Mouse (Mus musculus): ENCODE measurements around the gene Bcr.
A peak's percentile ranks its signal among the peaks of the same experiment; 100 is the strongest.

The Bcr gene

DNA sequence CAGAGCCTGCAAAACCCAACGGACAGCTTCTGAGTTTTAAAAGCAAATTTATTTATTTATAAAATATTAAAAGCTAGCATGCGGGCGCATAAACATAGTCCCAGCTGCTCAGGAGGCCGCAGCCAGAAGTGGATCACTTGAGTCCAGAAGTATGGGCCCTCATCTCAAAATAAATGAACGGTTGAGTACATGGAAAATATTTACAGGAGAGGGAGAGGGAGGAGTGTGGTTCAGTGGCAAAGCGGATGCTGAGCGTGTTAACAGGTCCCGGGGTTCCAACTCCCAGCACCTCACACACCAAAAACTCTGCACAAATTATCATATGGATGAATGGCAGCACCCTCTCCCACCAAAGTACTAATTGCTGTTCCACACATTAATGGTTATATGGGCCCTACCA, 2.1 kb upstream of the Bcr start:
- peak; percentile 83 for DNase-seq

DNA sequence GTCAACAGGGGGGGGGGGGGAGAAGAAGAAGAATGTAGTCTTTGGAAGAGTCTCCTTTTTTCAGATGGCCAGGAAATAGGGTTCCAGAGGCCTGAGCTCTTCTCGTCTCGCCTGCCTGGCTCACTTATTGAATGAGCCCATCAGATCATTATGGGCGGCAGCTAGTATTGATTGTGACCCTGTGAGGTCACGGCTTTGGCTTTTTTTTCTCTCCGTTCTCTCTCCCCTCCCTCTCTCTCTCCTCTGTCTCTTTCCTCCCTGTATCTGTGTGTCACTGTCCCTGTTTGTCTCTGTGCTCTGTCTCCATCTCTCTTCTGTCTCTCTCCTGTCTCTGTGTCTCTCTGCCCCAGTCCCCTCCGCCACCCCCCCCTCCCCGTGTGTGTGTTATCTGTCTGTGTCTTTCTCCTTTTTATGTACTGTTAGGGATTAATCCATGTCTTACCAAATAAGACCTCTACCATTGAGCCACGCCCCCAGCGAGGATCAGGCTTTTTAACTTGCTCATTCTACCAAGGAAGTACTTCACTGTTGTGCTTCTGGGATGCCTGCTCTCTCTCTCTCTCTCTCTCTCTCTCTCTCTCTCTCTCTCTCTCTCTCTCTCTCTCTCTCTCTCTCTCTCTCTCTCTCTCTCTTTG, 1.5 kb upstream of the Bcr start:
- peak; percentile 87 for DNase-seq

DNA sequence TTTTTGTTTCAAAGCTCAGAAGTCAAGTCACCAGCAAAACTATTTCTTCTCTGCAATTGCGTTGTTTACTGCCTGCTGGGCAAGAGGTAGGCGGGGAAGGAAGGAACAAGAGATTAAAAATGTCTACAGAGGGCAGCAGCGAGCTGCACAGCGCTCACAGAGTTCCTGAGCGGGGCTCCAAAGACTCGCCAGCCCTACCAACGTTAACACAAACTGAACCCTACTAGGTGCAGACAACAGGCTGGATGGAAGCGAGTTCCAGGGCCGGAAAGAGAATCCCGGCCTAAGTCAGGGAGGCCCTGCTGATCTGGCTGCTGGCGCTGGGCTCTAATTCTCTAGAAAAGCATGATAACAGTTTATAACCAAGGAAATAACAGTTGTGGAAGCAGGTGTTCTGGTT, 996 bp upstream of the Bcr start:
- DNase-seq, result peak; percentile 96

DNA sequence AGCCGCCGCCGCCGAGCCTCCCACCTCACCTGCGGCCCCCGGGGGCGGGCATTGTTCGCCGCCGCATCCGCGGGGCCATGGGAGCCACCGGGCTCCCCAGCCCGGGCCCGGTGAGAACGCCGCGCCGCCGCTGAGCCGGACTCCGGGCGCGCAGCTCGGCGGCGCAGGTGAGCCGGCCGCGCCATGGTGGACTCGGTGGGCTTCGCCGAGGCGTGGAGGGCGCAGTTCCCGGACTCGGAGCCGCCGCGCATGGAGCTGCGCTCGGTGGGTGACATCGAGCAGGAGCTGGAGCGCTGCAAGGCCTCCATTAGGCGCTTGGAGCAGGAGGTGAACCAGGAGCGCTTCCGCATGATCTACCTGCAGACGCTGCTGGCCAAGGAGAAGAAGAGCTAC, 447 bp downstream of the Bcr start:
- DNase-seq, result no peak

DNA sequence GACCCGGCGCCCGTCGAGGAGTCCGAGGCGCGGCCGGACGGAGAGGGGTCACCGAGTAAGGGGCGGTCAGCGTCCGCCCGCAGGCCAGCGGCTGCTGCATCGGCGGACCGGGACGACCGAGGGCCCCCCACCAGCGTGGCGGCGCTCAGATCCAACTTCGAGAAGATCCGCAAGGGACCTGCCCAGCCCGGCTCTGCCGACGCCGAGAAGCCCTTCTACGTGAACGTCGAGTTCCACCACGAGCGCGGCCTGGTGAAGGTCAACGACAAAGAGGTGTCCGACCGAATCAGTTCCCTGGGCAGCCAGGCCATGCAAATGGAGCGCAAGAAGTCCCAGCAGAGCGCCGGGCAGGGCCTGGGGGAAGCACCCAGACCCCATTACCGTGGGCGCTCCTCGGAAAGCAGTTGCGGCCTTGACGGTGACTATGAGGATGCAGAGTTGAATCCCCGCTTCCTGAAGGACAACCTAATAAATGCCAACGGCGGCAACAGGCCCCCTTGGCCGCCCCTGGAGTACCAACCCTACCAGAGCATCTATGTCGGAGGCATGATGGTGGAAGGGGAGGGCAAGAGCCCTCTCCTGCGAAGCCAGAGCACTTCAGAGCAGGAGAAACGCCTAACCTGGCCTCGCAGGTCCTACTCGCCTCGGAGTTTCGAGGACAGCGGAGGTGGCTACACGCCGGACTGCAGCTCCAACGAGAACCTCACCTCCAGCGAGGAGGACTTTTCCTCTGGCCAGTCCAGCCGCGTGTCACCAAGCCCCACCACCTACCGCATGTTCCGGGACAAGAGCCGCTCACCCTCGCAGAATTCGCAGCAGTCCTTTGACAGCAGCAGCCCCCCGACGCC, 1.2 kb downstream of the Bcr start:
- DNase-seq, result peak; percentile 91

DNA sequence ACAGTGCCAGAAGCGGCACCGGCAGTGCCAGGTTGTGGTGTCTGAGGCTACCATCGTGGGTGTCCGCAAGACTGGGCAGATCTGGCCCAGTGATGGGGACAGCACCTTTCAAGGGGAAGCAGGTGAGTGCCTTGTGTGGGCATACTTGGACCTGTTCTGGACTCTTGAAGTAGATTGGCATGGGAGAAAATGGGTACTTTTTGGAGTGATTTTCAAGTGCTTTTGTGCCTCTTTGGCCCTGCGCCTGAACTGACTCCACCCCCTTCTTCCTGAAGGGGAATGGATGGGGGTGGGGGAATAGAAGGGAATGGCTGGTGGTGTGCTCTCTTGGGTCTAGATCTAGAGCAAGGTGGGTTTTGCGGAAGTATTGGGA, 1.8 kb downstream of the Bcr start:
- DNase-seq, result peak; percentile 95

DNA sequence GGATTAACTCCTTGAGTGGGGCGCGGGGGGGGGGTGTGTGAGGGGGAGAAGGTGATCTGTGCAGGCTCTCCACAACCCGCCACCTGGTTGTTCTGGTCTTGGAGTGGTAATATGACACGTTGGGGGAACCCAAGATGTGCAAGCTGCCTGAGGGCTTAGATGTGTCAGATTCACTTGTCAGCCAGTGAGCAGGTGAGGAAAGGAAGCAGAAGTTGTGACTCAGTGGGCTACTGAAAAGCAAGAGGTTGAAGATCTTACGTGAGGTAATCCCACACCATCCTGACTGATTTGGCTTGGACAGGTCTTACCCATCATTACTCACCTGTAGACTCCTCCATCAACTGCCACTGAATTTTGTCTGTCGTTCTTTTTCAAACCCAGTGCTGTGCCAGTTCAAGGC, 2.2 kb downstream of the Bcr start:
- DNase-seq, result peak; percentile 81

DNA sequence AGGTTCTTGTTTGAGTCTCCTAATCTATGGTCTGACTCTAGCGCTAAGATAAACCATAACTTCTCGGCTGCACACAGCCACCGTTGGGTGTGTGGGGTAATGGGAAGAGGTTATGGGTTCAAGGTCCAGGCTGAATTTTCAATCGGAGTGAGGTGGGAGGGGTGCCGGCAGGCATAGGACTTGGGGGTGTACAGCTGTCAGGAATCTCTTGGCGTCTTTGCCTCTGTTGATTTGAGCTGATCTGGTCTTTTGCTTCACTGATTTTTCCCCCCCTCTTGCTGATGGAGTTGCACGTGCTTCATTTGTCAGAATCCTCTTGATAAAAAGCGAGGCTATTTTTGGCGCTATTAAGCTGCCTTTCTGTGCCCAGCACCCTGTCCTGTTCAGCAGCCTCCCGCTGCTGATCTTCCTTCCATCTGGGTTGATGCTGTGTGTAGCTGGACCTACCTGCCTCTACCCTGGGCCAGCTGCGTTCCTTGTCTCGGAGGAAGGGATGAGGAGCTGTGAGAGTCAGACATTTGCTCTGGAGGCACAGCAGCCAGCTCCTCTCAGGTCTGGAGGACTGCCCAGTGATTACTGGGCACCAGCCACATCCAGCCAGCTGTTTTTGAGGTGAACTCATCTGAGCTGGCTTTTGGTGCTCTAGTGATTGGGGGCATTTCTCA, 3.0 kb downstream of the Bcr start:
- peak; percentile 92 for DNase-seq

DNA sequence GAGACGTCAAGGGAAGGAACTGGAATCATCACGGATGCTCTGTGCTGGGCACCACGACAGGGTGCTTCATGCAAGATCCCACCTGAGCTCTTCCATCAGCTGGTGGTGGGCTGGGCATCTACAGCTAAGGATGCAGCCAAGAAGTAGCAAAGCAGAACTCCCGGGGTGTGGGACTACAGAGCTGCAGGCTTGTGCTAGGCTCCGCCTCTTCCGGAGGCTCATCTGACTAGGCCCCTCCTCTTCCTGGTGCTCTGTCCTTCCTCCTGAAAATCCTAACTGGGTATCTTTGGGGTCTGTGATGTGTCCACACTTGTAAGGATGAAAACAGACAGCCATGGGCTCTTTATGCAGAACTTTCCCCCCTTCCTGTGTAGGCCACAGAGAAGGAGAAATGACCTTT, 5.3 kb downstream of the Bcr start:
- no peak for DNase-seq

DNA sequence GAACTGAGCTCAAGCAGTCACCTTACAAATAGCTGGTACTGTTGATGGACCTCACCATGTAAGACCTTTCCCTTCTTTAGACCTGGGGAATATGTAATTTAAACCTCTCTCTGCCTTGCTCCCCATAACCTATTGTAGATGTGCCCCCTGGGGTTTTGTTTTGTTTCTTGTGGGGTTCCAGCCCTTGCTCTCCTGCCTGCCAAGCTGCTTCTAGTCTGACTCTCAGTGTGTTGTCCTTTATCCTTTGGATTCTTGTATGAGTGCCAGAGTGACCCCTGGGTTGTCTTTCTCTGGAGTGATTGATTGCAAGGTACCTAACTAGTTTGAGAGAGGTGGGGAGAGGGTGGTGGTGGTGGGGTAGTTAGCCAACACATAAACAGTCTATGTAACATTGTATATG, 7.1 kb downstream of the Bcr start:
- DNase-seq, result no peak

DNA sequence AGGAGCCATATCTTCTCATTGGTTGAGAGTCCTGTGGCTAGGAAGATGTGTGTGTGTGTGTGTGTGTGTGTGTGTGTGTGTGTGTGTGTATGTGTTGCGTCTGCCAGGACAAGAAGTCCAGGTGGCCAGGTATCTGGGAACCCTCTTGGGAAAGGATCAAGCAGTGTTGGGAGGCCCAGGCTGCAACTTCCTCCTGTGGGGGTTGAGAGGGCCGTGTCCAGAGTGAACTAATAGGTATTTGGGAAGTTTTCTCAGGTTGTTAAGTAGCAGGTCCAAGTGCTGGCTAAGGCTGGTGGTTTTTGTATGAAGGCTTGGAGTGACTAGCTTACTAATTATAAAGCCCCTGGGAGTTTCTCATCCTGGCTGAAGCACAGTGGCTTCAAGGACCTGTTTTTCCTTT, 7.7 kb downstream of the Bcr start:
- no peak for DNase-seq

DNA sequence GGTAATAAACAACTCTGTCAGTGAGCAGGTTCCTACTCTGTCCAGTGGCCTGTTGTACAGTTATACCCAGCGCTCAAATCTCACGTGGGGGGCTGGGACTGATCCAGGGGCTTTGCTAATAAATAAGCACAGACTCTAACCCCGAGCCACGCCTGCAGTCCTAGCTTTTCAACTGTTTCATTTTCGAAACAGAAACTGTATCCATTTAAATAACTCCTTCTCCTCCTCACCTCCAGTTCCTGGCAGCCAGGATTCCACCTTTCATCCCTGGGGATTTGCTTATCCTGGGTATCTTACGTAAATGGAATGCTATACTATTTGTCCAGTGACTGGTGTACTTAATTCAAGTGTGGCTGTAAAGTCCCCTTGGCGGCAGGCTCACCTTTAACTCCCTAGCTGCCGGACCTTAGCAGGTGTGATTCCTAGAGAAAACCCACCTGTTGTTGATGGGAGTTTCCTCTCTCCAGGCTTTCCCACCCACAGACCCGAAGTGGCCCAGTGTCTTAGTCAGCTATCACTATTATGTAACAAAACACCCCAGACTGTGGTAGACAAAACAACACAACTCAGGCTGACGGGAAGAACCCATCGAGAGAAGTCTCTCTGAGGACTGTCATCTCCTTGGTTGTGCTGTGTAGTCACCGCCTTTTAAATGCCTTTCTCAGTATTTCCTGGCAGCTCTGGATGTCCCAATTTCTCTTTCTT, 8.4 kb downstream of the Bcr start:
- DNase-seq, result peak; percentile 90

DNA sequence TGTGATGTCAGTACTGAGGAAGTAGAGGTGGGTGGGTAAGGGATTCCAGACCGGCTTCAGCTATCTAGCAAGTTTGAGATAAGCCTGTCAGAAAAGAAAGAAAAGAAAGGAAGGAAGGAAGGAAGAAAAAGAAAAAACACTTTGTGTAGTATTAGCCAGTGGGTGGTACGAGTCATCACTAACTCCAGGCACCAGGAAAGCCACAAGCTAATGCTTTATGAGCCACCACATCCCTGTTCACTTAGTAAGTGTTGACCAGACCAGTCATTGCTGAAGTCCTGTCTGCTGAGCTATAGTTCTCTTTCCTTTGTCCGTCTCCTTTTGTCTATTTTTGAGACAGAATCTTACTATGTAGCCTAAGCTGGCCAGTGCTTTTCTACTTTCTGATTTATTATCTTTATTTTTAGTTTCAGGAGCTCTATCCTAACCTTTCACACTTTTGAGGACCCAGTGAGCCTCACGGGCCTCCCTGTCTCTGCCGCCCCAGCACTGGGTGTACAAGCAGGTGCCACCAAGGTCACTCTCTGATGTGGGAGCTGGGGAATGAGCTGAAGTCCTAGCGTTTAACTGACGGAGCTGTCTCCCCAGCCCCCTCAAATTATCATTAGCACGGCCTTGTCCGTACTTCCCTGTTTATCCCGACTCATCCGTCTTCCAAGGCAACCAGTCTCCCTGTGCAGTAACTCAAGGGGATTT, 10.0 kb downstream of the Bcr start:
- no peak for DNase-seq

DNA sequence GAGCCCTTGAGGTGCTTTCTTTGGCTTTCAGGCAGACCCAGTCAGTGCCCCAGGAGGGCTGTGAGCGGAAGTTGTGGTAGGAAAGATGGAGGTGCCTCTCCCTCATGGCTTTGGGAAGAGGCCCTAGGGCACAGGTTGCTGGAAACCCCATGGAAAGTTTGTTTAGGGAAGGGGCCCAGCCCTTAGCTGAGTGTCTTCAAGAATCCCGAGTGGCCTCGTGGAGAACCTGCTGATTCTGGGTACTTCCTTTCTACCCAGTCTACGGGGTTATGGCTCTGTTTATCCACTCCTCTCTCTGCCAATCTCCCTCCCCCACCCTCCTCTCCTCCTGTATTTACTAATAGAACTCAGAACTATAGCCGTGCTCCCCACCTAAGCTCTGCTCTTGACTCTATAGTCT, 15.3 kb downstream of the Bcr start:
- no peak for DNase-seq

DNA sequence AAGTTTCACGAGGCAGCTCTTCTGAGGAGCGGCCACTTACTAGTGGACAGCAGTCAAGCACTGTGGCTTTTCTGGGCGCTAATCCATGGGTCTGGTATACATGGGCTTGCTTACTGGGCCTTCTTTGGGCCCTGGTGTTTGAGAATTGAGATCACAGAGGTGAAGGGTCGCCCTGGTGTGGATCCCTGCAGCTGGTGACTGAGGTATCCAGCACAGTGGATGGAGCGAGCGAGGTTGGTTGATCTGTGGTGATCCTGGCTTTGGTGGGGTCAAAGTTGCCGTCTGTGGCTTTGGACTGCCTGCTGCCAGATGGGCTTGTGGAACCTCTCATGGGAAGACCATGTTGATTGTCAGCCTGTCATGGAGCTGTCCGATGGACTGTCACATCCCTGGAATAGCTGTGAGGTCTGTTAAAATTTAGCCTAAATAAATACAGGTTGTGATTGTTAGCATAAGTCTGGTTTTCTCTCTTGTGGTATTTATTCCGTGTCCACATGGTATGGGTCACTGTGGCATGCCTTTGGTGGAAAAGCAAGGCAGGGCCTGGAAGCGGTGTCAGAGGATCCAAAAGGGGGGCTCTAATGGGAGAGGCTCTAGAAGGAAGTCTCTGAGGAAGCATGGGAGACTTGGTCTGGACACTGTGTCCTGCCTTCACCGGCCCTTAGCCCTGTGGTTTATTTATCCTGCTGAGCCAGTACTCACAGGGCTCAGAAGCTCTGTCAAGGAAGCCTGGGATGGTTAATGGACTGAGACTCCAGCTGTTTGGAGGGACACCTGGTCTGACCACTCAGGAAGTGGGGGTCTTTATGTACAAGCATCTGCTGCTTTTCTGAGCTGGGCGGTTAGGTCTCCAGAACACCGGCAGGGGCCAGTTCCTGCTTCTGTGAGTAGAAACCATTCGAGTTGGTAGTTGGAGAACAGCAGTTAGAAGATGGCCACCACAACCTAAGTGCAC, 18.1 kb downstream of the Bcr start:
- DNase-seq, result no peak

DNA sequence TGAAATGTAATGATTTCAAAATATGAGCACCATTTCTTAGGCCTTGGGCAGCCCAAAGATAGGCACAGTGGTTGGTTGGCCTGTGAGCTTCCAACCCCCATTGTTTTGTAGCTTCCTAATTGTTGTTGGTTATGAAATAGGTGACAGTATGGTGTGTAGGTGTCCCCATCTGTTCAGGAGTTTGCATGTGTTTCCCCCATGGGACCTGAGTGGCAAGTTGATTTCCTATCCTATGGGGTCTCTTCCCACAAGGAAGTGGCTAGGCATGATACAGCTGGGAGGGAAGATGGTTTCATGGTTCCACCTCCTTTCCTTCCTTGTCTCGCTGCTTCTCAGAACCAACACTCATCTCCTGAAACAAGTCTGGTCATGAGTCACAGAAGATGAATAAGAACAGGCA, 24.9 kb downstream of the Bcr start:
- DNase-seq, result no peak

DNA sequence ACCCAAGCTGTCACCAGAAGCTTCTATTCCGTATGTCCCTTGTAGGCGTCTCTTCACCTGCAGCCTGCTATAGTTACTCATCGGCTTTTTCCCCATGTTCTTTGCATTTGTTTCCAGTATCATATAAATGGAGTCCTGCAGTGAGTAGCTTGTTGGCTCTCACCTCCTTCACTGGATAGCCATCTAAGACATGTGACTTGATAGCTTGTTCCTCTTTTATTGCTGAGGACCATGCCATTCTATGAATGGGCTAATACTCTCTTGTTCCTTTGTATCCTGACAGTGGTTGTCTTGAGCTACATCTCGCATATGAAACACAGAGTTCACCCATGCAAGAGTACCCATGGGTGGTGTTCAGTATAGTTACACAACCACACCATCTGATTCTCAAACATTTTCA, 28.1 kb downstream of the Bcr start:
- DNase-seq, result no peak

DNA sequence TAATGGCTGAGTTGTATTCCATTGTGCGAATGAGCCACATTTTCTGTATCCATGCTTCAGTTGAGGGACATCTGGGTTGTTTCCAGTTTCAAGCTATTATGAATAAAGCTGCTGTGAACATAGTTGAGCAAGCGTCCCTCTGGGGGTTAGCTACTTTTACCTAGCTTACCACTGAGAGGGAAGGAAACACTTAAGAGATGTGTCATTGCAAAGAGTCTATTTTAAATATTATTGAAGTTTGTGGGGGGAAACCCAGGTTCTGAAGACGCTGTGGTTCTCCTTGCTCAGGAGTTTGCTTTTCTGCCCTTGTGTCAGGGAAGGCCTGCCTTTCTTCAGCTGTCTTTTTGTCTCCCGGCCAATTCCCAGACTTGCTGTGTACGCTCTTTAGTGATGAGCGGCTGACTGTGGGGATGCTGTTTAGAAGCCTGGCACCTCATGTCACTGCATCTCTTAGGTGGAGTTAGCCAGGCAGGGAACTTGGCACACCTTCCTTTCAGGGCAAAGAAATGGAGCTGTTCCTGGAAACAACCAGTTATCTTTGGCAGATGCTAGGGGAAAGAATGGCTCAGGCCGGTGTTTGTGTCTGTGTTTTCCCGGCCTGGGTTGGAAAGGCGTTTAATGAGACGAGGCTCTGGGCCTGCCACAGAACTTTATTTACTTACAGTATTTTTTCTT, 31.2 kb downstream of the Bcr start:
- peak; percentile 96 for DNase-seq

DNA sequence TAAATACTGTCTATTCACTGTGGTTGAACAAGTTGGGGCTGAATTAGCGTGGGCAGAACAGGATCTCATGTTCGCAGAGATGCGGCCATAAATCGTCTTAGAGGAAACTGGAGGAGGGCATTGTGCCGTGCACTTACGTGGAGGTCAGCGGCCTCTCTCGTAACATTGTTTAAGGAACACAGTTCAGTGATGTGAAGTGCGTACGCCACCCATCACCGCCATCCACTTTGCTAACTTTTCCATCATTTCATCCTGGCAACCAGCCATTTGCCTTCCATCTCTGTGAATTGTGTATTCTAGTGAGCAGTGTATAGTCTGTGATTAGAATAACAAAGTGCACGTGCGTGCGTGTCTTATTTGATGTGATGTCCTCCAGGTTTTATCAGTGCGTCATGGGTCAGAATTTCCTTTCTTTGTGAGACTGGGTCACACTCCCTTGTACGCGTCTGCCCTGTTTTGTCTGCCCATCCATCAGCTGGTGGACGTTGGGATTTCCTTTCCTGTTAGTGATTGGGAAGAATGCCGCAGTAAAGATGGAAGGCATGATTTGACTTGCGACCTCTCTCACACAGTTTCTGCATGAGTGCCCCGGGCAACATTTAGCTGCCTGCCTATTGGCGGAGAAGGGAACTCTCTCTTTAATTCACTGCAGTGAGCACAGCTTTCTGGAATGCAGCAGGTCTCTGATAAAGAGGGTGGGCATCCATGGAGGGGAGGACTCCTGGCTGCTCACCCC, 33.0 kb downstream of the Bcr start:
- no peak for DNase-seq

DNA sequence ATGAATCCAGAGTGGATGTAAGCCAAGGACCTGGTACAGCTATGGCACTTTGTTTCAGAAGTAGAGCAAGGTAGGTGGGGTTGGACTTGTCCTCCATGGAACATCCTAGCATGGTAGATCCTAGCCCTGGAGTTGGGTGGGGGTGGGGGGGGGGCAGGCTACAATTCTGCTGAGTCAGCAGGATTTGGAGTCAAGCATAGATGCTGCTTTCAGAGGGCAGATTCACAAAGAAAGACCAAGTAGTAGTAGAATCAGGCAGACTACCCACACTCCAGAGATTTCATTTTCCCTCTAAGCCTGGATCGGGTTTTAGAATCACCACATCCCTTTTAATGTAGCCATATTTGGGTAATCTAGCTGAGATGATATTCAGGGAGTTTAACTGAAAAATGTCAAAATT, 33.9 kb downstream of the Bcr start:
- no peak for DNase-seq

Data from heart, adult 11 months (tissue).